Mouse (Mus musculus) embryonic facial prominence, embryonic 15.5 days (tissue): ENCODE measurements around the gene Olfr372. TPM values are rescaled to one million over a fixed set of nuclear protein-coding genes. Genes with fewer than 3 reads are reported as not detected.
"Not testable (repeated sequence)": the region's sequence is repeated elsewhere in the genome, so short reads cannot be mapped to it uniquely, and the experiment has no call there.

Experiments used
- ATAC-seq: fragments of 200-750 bp; cut with Nextera tagmentation; 2 replicates; pipeline ENCODE4 v1.8.0; 2017; ENCODE audit warnings: low read depth, moderate TSS enrichment; ENCODE audit not compliant: insufficient number of reproducible peaks, low FRiP score, low TSS enrichment
- H3K27ac ChIP-seq: fragments of 300-500 bp; sonication (generic); replicated peaks from 2 replicates; pipeline ENCODE4 v1.5.1; 2015; ENCODE audit warnings: mild to moderate bottlenecking, inconsistent platforms
- H3K27me3 ChIP-seq: fragments of 300-500 bp; sonication (generic); 2 replicates; pipeline ENCODE4 v1.6.1; 2015; ENCODE audit warnings: inconsistent platforms
- H3K36me3 ChIP-seq: fragments of 300-500 bp; sonication (generic); 2 replicates; pipeline ENCODE4 v1.6.1; 2015; ENCODE audit warnings: mild to moderate bottlenecking, inconsistent platforms
- H3K4me1 ChIP-seq: fragments of 300-500 bp; sonication (generic); 2 replicates; pipeline ENCODE4 v1.6.1; 2015; ENCODE audit warnings: inconsistent platforms
- H3K4me2 ChIP-seq: fragments of 300-500 bp; sonication (generic); replicated peaks from 2 replicates; pipeline ENCODE4 v1.6.1; 2015; ENCODE audit warnings: mild to moderate bottlenecking, inconsistent platforms
- H3K4me3 ChIP-seq: fragments of 300-500 bp; sonication (generic); replicated peaks from 2 replicates; pipeline ENCODE4 v1.5.1; 2015; ENCODE audit warnings: mild to moderate bottlenecking, inconsistent platforms
- H3K9ac ChIP-seq: fragments of 300-500 bp; sonication (generic); 2 replicates; pipeline ENCODE4 v1.6.1; 2015; ENCODE audit warnings: inconsistent platforms
- H3K9me3 ChIP-seq: fragments of 300-500 bp; sonication (generic); replicated peaks from 2 replicates; pipeline ENCODE4 v1.6.1; 2016; ENCODE audit warnings: inconsistent platforms
- WGBS: fragments of 180-500 bp; shearing (Covaris S2); methylation state at CpG from one replicate; pipeline ENCODE4 v1.1.7; 2015; 5-methylcytosine and 5-hydroxymethylcytosine counted together
- polyA plus RNA-seq: library from polyadenylated mRNA; unstranded; fragments of >200 nt; fragmentation: Nextera tagmentation; extraction: Ambion mirVana; gene quantifications from 2 replicates; pipeline ENCODE4 v1.2.1, GENCODE M21; 2015

Olfr372 gene
- polyA plus RNA-seq, 1 experiment from 2014 or later = not detected

GRCm38 (mm10) chr8:72019816-72020215 is 21.2 kb upstream of the Olfr372 start:
- no peaks in the 10 kb centered on the region for H3K4me1 ChIP-seq
- no peaks in the 10 kb centered on the region for H3K9me3 ChIP-seq
- no peak overlapping the region for H3K4me2 ChIP-seq
- H3K9ac ChIP-seq = no peak overlapping the region
- ATAC-seq = no peak
- no peak overlapping the region for H3K4me3 ChIP-seq
- no peaks in the 10 kb centered on the region for H3K36me3 ChIP-seq
- H3K27ac ChIP-seq = no peak overlapping the region
- WGBS = 58% methylated on average over 2 of the region's 2 CpGs
- H3K27me3 ChIP-seq = no peaks in the 10 kb centered on the region

GRCm38 (mm10) chr8:72024886-72025285 is 16.1 kb upstream of the Olfr372 start:
- not testable (repeated sequence) for H3K36me3 ChIP-seq, H3K4me3 ChIP-seq, H3K27ac ChIP-seq, ATAC-seq, H3K9me3 ChIP-seq, H3K4me2 ChIP-seq, H3K4me1 ChIP-seq, H3K9ac ChIP-seq, H3K27me3 ChIP-seq
- 13% methylated on average over 5 of the region's 9 CpGs for WGBS

- not testable (repeated sequence) for H3K4me2 ChIP-seq, H3K36me3 ChIP-seq, H3K4me3 ChIP-seq, H3K4me1 ChIP-seq, H3K27ac ChIP-seq, H3K9ac ChIP-seq, H3K27me3 ChIP-seq, ATAC-seq, H3K9me3 ChIP-seq
- 23% methylated on average over 4 of the region's 4 CpGs for WGBS
Measured at GRCm38 (mm10) chr8:72032926-72033325, 8.1 kb upstream of the Olfr372 start.

GRCm38 (mm10) chr8:72042493-72042892 is 1.5 kb downstream of the Olfr372 start:
- H3K36me3 ChIP-seq = no peaks in the 10 kb centered on the region
- H3K9me3 ChIP-seq = no peaks in the 10 kb centered on the region
- no peak overlapping the region for H3K4me3 ChIP-seq
- H3K4me2 ChIP-seq = no peak overlapping the region
- no peaks in the 10 kb centered on the region for H3K4me1 ChIP-seq
- H3K9ac ChIP-seq = no peak overlapping the region
- 74% methylated on average over 1 of the region's 1 CpGs for WGBS
- H3K27me3 ChIP-seq = no peaks in the 10 kb centered on the region
- no peak for ATAC-seq
- H3K27ac ChIP-seq = no peak overlapping the region

- not testable (repeated sequence) for H3K36me3 ChIP-seq, ATAC-seq, H3K27ac ChIP-seq, H3K4me2 ChIP-seq, H3K27me3 ChIP-seq, H3K9me3 ChIP-seq, H3K4me3 ChIP-seq, H3K9ac ChIP-seq, H3K4me1 ChIP-seq
Measured at GRCm38 (mm10) chr8:72054633-72055032, 13.6 kb downstream of the Olfr372 start.

GRCm38 (mm10) chr8:72057643-72058042 is 16.6 kb downstream of the Olfr372 start:
- not testable (repeated sequence) for H3K36me3 ChIP-seq, H3K4me2 ChIP-seq, H3K9ac ChIP-seq, H3K27ac ChIP-seq, H3K4me1 ChIP-seq, H3K9me3 ChIP-seq, H3K4me3 ChIP-seq, H3K27me3 ChIP-seq, ATAC-seq
- WGBS = 93% methylated on average over 3 of the region's 4 CpGs

GRCm38 (mm10) chr8:72066819-72067399 is 25.9 kb downstream of the Olfr372 start:
- H3K36me3 ChIP-seq, H3K9me3 ChIP-seq, H3K27ac ChIP-seq, H3K4me2 ChIP-seq, H3K4me1 ChIP-seq, H3K9ac ChIP-seq, H3K27me3 ChIP-seq, ATAC-seq, H3K4me3 ChIP-seq: not testable (repeated sequence)
- 74% methylated on average over 1 of the region's 1 CpGs for WGBS

- H3K27ac ChIP-seq, H3K36me3 ChIP-seq, H3K9me3 ChIP-seq, H3K27me3 ChIP-seq, H3K4me3 ChIP-seq, H3K9ac ChIP-seq, H3K4me2 ChIP-seq, ATAC-seq, H3K4me1 ChIP-seq: not testable (repeated sequence)
Measured at GRCm38 (mm10) chr8:72082877-72083276, 41.9 kb downstream of the Olfr372 start, which contains the start of gene Olfr373. Gene Olfr373 (plus strand): TSS chr8:72083177.

GRCm38 (mm10) chr8:72084744-72085143 is 43.7 kb downstream of the Olfr372 start:
- no peak overlapping the region for H3K4me3 ChIP-seq
- H3K36me3 ChIP-seq = no peaks in the 10 kb centered on the region
- H3K4me1 ChIP-seq = no peaks in the 10 kb centered on the region
- WGBS = 69% methylated on average over 5 of the region's 5 CpGs
- no peak overlapping the region for H3K9ac ChIP-seq
- no peaks in the 10 kb centered on the region for H3K27me3 ChIP-seq
- H3K9me3 ChIP-seq = no peaks in the 10 kb centered on the region
- H3K27ac ChIP-seq = no peak overlapping the region
- H3K4me2 ChIP-seq = no peak overlapping the region
- ATAC-seq = no peak

- WGBS = 78% methylated on average over 3 of the region's 3 CpGs
- not testable (repeated sequence) for H3K4me2 ChIP-seq, H3K4me1 ChIP-seq, H3K9ac ChIP-seq, H3K27me3 ChIP-seq, H3K9me3 ChIP-seq, ATAC-seq, H3K36me3 ChIP-seq, H3K4me3 ChIP-seq, H3K27ac ChIP-seq
Measured at GRCm38 (mm10) chr8:72087611-72088010, 46.6 kb downstream of the Olfr372 start.

GRCm38 (mm10) chr8:72096721-72097120 is 55.7 kb downstream of the Olfr372 start:
- H3K9ac ChIP-seq, ATAC-seq, H3K4me2 ChIP-seq, H3K27me3 ChIP-seq, H3K9me3 ChIP-seq, H3K4me3 ChIP-seq, H3K27ac ChIP-seq, H3K4me1 ChIP-seq, H3K36me3 ChIP-seq: not testable (repeated sequence)

- H3K4me3 ChIP-seq, H3K4me2 ChIP-seq, H3K27me3 ChIP-seq, H3K36me3 ChIP-seq, H3K4me1 ChIP-seq, H3K9ac ChIP-seq, H3K9me3 ChIP-seq, H3K27ac ChIP-seq, ATAC-seq: not testable (repeated sequence)
- WGBS = 49% methylated on average over 6 of the region's 7 CpGs
Measured at GRCm38 (mm10) chr8:72099377-72100103, 58.5 kb downstream of the Olfr372 start.
